Mouse (Mus musculus): ENCODE measurements around the gene Mzf1.

DNA sequence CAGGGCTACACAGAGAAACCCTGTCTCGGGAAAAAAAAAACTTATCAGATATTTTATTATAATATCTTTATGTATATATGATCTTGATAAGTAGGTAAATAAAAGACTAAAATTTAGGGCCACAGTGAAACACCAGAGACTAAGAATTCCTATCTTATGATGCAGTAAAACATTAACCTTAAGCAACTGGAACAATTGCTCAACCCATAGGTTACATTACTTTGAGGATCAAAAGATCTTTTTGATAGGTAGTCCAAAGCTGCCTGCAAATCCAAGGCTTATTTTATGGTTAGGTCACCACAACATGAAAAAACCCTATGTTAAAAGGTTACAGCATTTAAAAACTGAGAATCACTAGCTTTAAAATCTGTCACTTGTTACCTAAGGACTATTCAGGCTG lies 53.0 kb downstream of the Mzf1 start:
- TF ChIP-seq POLR2A (IDR thresholded peaks at IDR 0.05; ENCODE audit: extremely low read depth, insufficient read depth, low read length) (no peak), CTCF (IDR thresholded peaks at IDR 0.05; ENCODE audit: extremely low read depth, insufficient read depth, low read length) (no peak)
